Mouse (Mus musculus) left cerebral cortex, postnatal 36 days (tissue): ENCODE results near the gene Olfr160. TPM values are rescaled to one million over a fixed set of nuclear protein-coding genes. Genes with fewer than 3 reads are reported as not detected.

Experiments
- total RNA-seq, 2 experiments: library from RNA; stranded (reverse); gene quantifications; 2 replicates each; pipeline ENCODE4 v1.2.3; 2021

The Olfr160 gene
- total RNA-seq, 2 experiments from 2014 or later: not detected

Other genes starting within 250 kb of the Olfr160 start
- 10 to 100 TPM; 18.8 to 26.6 TPM for gene Msantd2, start 226.9 kb downstream of the Olfr160 start, total RNA-seq
- 10 to 100 TPM; 19.5 to 23.0 TPM for gene Esam, start 188.2 kb downstream of the Olfr160 start, total RNA-seq
- 1 to 10 TPM; 1.4 to 4.1 TPM for gene Vsig2, start 177.0 kb downstream of the Olfr160 start, total RNA-seq
- gene Nrgn, start 163.3 kb downstream of the Olfr160 start, total RNA-seq: 1,000 to 10,000 TPM; 1,855 to 2,522 TPM
- 10 to 100 TPM; 18.3 to 19.7 TPM for gene Siae, start 160.6 kb downstream of the Olfr160 start, total RNA-seq
- gene Spa17, start 102.5 kb downstream of the Olfr160 start, total RNA-seq: 1 to 10 TPM; 1.8 to 2.9 TPM
- gene Tbrg1, start 58.9 kb downstream of the Olfr160 start, total RNA-seq: 10 to 100 TPM; 52.4 to 63.4 TPM
- not detected for gene Panx3, start 47.0 kb downstream of the Olfr160 start, total RNA-seq
- gene Olfr874, start 28.9 kb upstream of the Olfr160 start, total RNA-seq: not detected
- gene Olfr875, start 55.6 kb upstream of the Olfr160 start, total RNA-seq: not detected
- gene Olfr876, start 86.8 kb upstream of the Olfr160 start, total RNA-seq: not detected
- gene Olfr877, start 138.0 kb upstream of the Olfr160 start, total RNA-seq: under 1 TPM; 0.15 to 0.43 TPM
- under 1 TPM in 1 of 2 experiments, not detected in 1; 0.07 TPM for gene Olfr145, start 180.5 kb upstream of the Olfr160 start, total RNA-seq
- not detected for gene Olfr878, start 201.6 kb upstream of the Olfr160 start, total RNA-seq